Mouse (Mus musculus): Measurements from ENCODE around the gene Cbfa2t3. TPM values are rescaled to one million over a fixed set of nuclear protein-coding genes. Genes with fewer than 3 reads are reported as not detected.
"Not testable (repeated sequence)": the region's sequence is repeated elsewhere in the genome, so short reads cannot be mapped to it uniquely, and the experiment has no call there.

The Cbfa2t3 gene
- polyA plus RNA-seq, 1 experiment = 7.7 TPM

- peak; percentile 52 to 86 for DNase-seq (ENCODE audit: extremely low spot score in 1 of 2, low spot score in 1 of 2)
Observed at GRCm38 (mm10) chr8:122641406-122641805, 57.5 kb downstream of the Cbfa2t3 start.

- no peak for DNase-seq (ENCODE audit: extremely low spot score in 1 of 2, low spot score in 1 of 2)
Observed at GRCm38 (mm10) chr8:122640825-122641224, 58.1 kb downstream of the Cbfa2t3 start.

GRCm38 (mm10) chr8:122639521-122640248, 59.2 kb downstream of the Cbfa2t3 start:
- DNase-seq (ENCODE audit: extremely low spot score in 1 of 2, low spot score in 1 of 2) = peak in 1 of 2 experiments; percentile 38

- no peak for DNase-seq (ENCODE audit: extremely low spot score in 1 of 2, low spot score in 1 of 2)
Observed at GRCm38 (mm10) chr8:122638601-122639000, 60.3 kb downstream of the Cbfa2t3 start.

DNA sequence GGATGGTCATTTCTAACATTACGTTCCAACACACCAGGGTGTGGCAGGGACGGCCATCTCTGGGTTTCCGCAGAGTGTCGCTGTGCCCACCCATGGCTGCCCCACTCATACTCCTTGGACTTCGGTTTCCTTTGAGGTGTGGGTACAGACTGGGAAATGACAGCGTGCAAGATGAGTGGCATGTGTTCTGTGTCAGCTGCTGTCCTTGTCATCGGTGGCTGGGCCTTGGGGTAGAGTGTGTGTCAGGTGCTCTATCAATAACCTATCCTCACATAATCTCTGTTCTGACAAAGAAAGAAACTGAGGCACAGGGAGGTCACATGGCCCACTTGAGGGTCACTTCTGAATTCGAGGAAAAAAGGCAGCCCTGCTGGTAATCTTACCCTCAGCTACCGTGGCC, 61.7 kb downstream of the Cbfa2t3 start:
- DNase-seq (ENCODE audit: extremely low spot score in 1 of 2, low spot score in 1 of 2) = no peak

DNA sequence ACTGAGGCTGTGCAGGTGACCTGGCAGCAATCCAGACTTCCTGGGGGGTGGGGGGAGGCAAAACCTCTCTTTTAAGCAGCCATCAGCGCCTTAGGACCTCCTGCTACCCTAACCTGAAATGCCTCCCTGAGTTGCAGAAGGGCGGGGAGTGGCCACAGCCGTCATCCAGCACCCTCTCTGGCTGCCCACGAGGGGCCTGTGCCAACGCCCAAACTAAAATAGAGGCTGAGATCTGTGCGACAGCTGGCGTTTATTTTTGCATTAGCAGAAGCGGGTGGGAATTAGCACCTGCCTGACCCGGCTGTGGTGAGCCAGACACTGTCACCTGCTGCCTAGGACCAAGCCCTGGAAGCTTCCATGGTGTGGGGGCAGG, 62.1 kb downstream of the Cbfa2t3 start:
- peak in 1 of 2 experiments; percentile 45 for DNase-seq (ENCODE audit: extremely low spot score in 1 of 2, low spot score in 1 of 2)

- DNase-seq (ENCODE audit: extremely low spot score in 1 of 2, low spot score in 1 of 2) = no peak
Observed at GRCm38 (mm10) chr8:122635878-122636802, 62.8 kb downstream of the Cbfa2t3 start.

DNA sequence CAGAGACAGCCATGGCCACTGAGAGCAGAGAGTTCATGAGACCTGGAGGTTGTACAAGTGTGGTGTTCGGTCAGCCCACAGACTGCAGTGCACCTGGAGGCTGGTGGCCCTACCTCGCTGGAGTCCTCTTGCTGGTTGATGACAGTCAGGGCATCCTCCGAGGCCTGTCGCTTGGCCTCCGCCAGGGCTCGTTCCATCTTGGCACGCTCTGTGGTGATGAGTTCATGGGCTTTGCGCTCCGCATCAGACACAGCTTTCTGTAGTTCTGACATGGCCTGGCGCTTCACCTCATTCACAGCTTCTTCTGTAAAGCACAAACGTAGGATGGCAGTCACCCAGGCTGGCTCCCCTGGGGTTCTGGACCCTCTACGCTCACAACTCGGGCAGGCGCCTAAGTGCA, 65.7 kb downstream of the Cbfa2t3 start:
- DNase-seq (ENCODE audit: extremely low spot score in 1 of 2, low spot score in 1 of 2) = no peak

- not testable (repeated sequence) for DNase-seq (ENCODE audit: extremely low spot score in 1 of 2, low spot score in 1 of 2)
Observed at GRCm38 (mm10) chr8:122632134-122632533, 66.8 kb downstream of the Cbfa2t3 start.

DNA sequence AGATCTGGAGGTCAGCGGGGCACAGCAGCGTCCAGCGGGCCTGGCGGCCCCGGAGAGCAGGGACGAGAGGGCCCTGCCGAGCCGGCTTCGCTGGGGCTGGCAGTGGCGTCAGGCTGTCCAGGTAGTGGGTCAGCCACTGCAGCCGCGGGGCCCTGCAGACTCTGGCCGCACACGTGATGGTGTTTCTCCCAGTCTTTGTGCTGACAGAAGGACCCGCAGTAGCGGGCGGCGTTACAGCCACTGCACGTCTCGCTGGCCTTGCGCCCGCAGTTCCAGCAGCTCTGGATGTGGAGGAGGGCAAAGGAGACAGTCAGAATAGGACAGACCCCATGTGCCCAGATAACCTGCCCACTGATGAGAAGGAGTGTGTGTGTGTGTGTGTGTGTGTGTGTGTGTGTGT, 68.2 kb downstream of the Cbfa2t3 start:
- no peak for DNase-seq (ENCODE audit: extremely low spot score in 1 of 2, low spot score in 1 of 2)

GRCm38 (mm10) chr8:122629388-122629787, 69.5 kb downstream of the Cbfa2t3 start:
- DNase-seq (ENCODE audit: extremely low spot score in 1 of 2, low spot score in 1 of 2) = no peak

DNA sequence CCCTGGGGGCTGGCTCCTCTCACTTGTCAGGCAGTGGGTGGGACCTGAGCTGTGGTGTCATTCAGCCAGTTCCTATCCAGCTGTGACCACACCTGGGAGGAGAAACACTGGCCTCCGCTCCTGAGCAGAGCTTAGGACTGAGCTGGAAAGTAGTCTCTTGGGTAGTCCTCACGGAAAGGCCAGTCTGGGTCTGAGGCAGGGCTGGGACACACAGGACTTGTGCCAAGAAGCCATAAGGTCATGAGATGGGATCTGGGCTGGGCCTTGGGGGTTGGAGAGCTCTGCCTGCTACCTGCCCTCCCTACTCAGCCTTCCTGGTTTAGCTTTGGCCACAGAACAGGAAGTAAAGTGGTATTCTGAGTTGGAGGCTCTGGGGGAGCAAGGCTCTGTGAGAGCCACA, 72.0 kb downstream of the Cbfa2t3 start:
- no peak for DNase-seq (ENCODE audit: extremely low spot score in 1 of 2, low spot score in 1 of 2)

GRCm38 (mm10) chr8:122625811-122626210, 73.1 kb downstream of the Cbfa2t3 start:
- DNase-seq (ENCODE audit: extremely low spot score in 1 of 2, low spot score in 1 of 2) = peak in 1 of 2 experiments; percentile 25

- no peak for DNase-seq (ENCODE audit: extremely low spot score in 1 of 2, low spot score in 1 of 2)
Observed at GRCm38 (mm10) chr8:122624653-122625052, 74.3 kb downstream of the Cbfa2t3 start.

DNA sequence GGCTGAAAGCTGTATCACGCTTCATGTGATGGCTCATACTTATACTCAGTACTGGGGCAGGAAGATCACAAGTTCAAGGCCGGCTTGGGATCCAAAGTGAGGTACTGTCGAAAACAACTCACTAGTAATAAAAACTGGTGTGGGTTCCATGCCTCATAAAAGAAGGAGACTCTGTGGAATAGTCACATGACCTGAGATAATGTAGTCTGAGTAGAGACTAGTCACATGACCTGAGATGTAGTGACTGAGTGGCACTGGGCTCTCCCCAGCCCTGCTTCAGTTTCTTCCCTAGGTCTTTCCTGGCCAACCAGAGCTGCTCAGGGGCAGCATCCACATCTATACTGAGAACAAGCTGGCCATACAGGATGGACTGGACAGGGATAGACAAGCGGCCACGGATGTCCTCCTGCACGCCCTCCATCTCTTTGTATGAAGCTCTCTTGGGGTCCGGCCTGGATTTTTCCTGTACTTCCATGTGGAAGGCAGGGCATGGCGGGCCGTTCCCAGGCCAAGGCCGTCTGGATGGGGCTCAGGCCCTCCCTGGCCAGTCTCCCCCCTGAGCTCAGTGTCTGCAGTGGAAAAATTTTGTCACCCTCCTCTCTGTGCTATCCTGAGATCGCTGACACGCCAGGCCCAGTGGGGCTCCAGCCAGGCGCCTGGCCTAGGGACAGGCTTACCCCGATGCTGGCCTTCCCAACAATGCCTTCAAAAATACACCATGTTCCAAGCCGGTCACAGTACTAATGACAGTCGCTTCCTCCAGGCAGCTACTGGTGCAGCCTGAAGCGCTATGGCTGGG, 74.9 kb downstream of the Cbfa2t3 start:
- no peak for DNase-seq (ENCODE audit: extremely low spot score in 1 of 2, low spot score in 1 of 2)

DNA sequence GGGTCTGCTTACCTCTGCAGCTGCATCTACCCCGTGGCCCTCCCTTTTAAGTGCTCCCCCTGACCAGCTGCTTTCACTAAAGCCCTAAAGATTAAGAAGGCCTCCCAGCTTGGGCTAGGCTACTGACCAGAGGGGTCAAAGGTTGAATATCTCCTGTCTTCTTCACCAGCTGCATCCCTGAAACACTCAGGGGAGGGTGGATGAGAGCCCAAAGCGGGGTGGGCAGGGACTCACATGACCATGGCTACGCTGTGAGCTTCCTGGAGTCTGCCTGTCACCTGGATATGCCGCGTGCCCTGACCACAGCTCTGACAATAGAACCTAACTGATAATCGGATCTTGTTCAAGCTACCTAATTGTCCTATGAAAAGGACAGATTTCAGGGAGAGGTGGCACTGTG, 76.2 kb downstream of the Cbfa2t3 start, which contains the start of gene Pabpn1l:
Gene Pabpn1l, minus strand, starts transcription at position 13 of the 400 bp plus-strand sequence.
- no peak for DNase-seq (ENCODE audit: extremely low spot score in 1 of 2, low spot score in 1 of 2)

DNA sequence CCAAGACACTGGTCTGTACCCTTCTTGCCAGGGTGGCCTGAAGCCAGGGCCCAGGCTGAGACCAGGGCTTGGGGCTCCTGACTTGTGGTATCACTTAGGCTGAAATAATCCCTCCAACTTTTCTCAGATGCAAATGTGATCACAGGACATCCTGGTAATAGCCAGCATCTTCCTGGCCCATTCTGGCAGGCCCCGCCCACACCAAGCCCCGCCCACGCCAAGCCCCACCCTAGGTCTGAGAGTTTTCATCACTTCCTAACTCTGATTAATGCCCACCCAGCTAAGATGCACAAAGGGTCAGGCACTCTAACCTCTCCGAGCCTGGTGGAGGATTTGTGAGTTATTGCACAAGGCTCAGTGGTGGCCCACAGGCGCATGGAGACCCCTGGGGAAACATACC, 78.5 kb downstream of the Cbfa2t3 start:
- no peak for DNase-seq (ENCODE audit: extremely low spot score in 1 of 2, low spot score in 1 of 2)

- no peak for DNase-seq (ENCODE audit: extremely low spot score in 1 of 2, low spot score in 1 of 2)
Observed at GRCm38 (mm10) chr8:122618660-122619378, 80.1 kb downstream of the Cbfa2t3 start.

DNA sequence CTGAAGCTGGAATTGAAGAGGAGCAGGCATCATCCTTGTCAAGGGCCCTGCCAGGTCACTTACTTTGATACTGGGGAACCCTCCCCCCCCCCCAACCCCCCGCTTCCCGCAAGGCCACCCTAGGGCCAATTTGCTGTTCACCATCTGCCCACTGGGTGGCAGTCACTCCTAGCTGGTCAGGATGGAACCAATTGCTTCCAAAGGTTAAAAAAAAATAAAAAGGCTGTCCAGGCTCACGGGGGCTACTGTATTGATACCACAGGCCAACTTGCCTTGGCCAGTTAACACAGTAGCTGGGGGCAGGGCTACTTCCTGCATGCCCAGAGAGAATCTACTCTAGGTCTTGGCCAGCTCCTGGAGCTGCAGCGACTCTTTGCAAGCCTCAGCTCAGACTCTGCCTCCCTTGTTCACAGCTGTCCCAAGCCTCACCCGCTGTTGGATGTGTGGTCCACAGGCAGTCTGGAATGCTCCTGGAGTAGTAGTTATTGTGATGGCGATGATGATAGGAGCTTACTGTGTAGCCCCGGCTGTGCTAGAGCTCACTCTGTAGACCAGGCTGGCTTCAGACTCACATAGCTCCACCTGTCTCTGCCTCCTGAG, 80.9 kb downstream of the Cbfa2t3 start:
- DNase-seq (ENCODE audit: extremely low spot score in 1 of 2, low spot score in 1 of 2) = peak in 1 of 2 experiments; percentile 89
